Mouse (Mus musculus) heart, postnatal 0 days (tissue): ENCODE results near the gene Dmbt1.
A peak's percentile ranks its signal among the peaks of the same experiment; 100 is the strongest.

Source experiments
- CTCF ChIP-seq: IDR thresholded peaks from 2 replicates; pipeline ENCODE4 v1.5.1; 2016; ENCODE audit warnings: antibody characterized with exemption, control low read depth, low read depth
- EP300 ChIP-seq: IDR thresholded peaks from 2 replicates; pipeline ENCODE4 v1.6.1; 2016; ENCODE audit warnings: antibody characterized with exemption, low read depth

DNA sequence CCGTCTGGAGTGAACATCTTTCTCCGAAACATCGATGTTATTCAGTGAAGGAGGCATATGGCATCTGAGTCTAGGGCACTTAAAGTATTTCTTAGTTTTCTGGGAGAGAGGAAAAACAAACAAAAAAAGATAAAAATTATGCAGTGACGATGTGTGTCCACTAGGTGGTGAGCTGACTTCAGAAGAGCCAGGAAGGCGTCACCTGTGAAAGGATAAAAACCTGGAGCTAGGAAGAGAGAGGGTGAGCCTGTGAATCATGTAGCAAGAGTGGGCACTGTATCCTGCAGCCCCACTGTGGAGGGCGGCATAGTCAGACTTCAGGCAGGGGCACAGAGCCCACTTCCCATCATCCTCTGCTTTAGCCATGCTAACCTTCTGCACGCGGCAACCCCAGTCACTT is 37.9 kb upstream of the Dmbt1 start:
- TF ChIP-seq CTCF: peak; percentile 69
- TF ChIP-seq EP300: no peak
